Mouse (Mus musculus) hindbrain, embryonic 11.5 days (tissue): ENCODE results near the gene 1500011B03Rik. TPM values are rescaled to one million over a fixed set of nuclear protein-coding genes. Genes with fewer than 3 reads are reported as not detected.
A peak's percentile ranks its signal among the peaks of the same experiment; 100 is the strongest.

Source experiments
- ATAC-seq: fragments of 200-750 bp; cut with Nextera tagmentation; 2 replicates; pipeline ENCODE4 v1.8.0; 2017; ENCODE audit warnings: mild to moderate bottlenecking, moderate TSS enrichment, moderate library complexity; ENCODE audit not compliant: low FRiP score
- DNase-seq: peaks from one replicate; pipeline ENCODE4 v3.0.0-alpha.2; 2015; ENCODE audit warnings: low spot score
- H3K27ac ChIP-seq: fragments of 300-500 bp; sonication (generic); 2 replicates; pipeline ENCODE4 v1.5.1; 2014; ENCODE audit warnings: mild to moderate bottlenecking, low read depth, low read length
- H3K27me3 ChIP-seq: fragments of 300-500 bp; sonication (generic); 2 replicates; pipeline ENCODE4 v1.6.1; 2014; ENCODE audit warnings: mild to moderate bottlenecking, low read length, moderate library complexity, mixed read lengths; ENCODE audit not compliant: control insufficient read depth, insufficient read depth
- H3K36me3 ChIP-seq: fragments of 300-500 bp; sonication (generic); 2 replicates; pipeline ENCODE4 v1.6.1; 2014; ENCODE audit warnings: mild to moderate bottlenecking, low read length, moderate library complexity, mixed read lengths; ENCODE audit not compliant: control insufficient read depth, insufficient read depth
- H3K4me1 ChIP-seq: fragments of 300-500 bp; sonication (generic); replicated peaks from 2 replicates; pipeline ENCODE4 v1.6.1; 2014; ENCODE audit warnings: low read length, mixed read lengths; ENCODE audit not compliant: control insufficient read depth, insufficient read depth
- H3K4me2 ChIP-seq: fragments of 300-500 bp; sonication (generic); replicated peaks from 2 replicates; pipeline ENCODE4 v1.6.1; 2014; ENCODE audit warnings: mild to moderate bottlenecking, low read depth, low read length
- H3K4me3 ChIP-seq: fragments of 300-500 bp; sonication (generic); 2 replicates; pipeline ENCODE4 v1.5.1; 2014; ENCODE audit warnings: low read depth, low read length
- H3K9ac ChIP-seq: fragments of 300-500 bp; sonication (generic); 2 replicates; pipeline ENCODE4 v1.6.1; 2014; ENCODE audit warnings: low read depth, low read length
- H3K9me3 ChIP-seq: fragments of 300-500 bp; sonication (generic); 2 replicates; pipeline ENCODE4 v1.6.1; 2016; ENCODE audit warnings: low read length; ENCODE audit not compliant: control insufficient read depth
- WGBS: fragments of 180-500 bp; shearing (Covaris S2); extraction: QIAGEN DNeasy Blood & Tissue Kit; methylation state at CpG from one replicate; pipeline ENCODE4 v1.1.7; 2014; 5-methylcytosine and 5-hydroxymethylcytosine counted together
- polyA plus RNA-seq: library from polyadenylated mRNA; unstranded; fragments of >200 nt; fragmentation: Nextera tagmentation; extraction: Ambion mirVana; gene quantifications from 2 replicates; pipeline ENCODE4 v1.2.1, GENCODE M21; 2014

The 1500011B03Rik gene
- polyA plus RNA-seq, 1 experiment from 2014 or later, result 167 TPM

GRCm38 (mm10) chr5:114806636-114807035 lies 16.6 kb downstream of the 1500011B03Rik start:
- Histone ChIP-seq H3K4me3 (no peak overlapping the region), H3K4me1 (no peaks in the 10 kb centered on the region), H3K27ac (no peak overlapping the region), H3K9me3 (no peaks in the 10 kb centered on the region), H3K4me2 (no peak overlapping the region), H3K9ac (no peak overlapping the region), H3K36me3 (peaks cover 11% of the 10 kb centered on the region; the same call in 1 of the 2 replicates), H3K27me3 (no peaks in the 10 kb centered on the region)
- DNase-seq (no peak), ATAC-seq (no peak)
- WGBS, result 87% methylated on average over 8 of the region's 8 CpGs

GRCm38 (mm10) chr5:114805436-114806350 lies 17.6 kb downstream of the 1500011B03Rik start:
- H3K36me3 ChIP-seq, result peaks cover 11% of the 10 kb centered on the region; the same call in 1 of the 2 replicates

DNA sequence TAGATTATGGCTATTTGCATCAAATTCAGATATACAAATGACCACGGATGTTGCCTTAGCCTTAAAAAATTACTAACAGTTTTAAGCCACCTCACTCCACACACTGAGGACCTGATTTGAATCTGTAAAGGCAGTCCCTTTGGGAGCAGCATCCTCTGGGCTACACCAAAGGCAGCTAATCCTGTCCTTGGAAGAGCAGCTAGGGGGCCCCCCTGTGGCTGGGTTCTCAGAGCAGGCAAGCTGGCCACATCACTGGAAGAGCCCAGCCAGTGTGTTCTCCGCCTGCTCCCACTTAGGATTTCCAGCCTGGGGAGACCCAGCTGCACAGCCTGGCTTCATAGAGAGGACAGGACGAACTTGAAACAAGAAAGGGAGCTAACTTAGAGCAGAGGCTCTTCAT lies 18.3 kb downstream of the 1500011B03Rik start:
- peaks cover 11% of the 10 kb centered on the region; the same call in 1 of the 2 replicates for H3K36me3 ChIP-seq
- H3K9me3 ChIP-seq, result no peaks in the 10 kb centered on the region
- H3K9ac ChIP-seq, result no peak overlapping the region
- whole genome bisulfite sequencing, result 35% methylated on average over 3 of the region's 3 CpGs
- H3K4me1 ChIP-seq, result no peaks in the 10 kb centered on the region
- H3K27ac ChIP-seq, result peak overlapping the region; percentile 7; the same call in 1 of the 2 replicates
- no peak for ATAC-seq
- no peak overlapping the region for H3K4me2 ChIP-seq
- no peaks in the 10 kb centered on the region for H3K27me3 ChIP-seq
- DNase-seq, result peak; percentile 54
- no peak overlapping the region for H3K4me3 ChIP-seq

More at GRCm38 (mm10) chr5:114805436-114806350, 17.6 kb downstream of the 1500011B03Rik start:
- DNase-seq (no peak), ATAC-seq (no peak)
- Histone ChIP-seq H3K9me3 (no peaks in the 10 kb centered on the region), H3K27me3 (no peaks in the 10 kb centered on the region), H3K9ac (no peak overlapping the region), H3K4me1 (no peaks in the 10 kb centered on the region), H3K4me2 (no peak overlapping the region), H3K27ac (no peak overlapping the region), H3K4me3 (no peak overlapping the region)
- 83% methylated on average over 15 of the region's 15 CpGs for WGBS

GRCm38 (mm10) chr5:114804335-114804734 lies 18.9 kb downstream of the 1500011B03Rik start:
- 80% methylated on average over 13 of the region's 13 CpGs for WGBS

DNA sequence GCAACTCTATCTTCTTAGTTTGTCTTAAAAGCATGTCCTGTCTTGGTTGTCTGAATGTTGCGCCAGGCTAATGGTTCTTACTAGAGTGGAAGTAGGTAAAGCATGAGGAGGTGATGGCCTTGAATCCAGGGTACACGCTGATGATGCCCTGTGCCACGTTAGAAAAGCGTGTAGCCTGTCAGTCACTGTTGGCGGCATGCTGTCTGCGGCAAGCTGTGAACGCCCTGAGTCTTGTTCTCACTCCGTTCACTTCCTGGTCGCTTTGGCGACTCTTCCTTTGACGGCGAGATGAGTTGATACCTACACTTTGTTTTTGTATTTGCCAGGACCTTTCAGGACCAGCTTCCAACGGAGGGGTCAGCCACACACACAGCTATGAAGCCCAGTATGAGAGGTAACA lies 20.0 kb downstream of the 1500011B03Rik start:
- Histone ChIP-seq H3K9ac (no peak overlapping the region), H3K4me1 (no peaks in the 10 kb centered on the region), H3K4me3 (no peak overlapping the region), H3K27me3 (no peaks in the 10 kb centered on the region), H3K36me3 (peaks cover 10% of the 10 kb centered on the region; the same call in 1 of the 2 replicates), H3K9me3 (no peaks in the 10 kb centered on the region), H3K4me2 (no peak overlapping the region), H3K27ac (no peak overlapping the region)
- ATAC-seq (no peak), DNase-seq (no peak)
- 94% methylated on average over 13 of the region's 13 CpGs for WGBS

More at GRCm38 (mm10) chr5:114804335-114804734, 18.9 kb downstream of the 1500011B03Rik start:
- ATAC-seq (no peak), DNase-seq (no peak)
- Histone ChIP-seq H3K9me3 (no peaks in the 10 kb centered on the region), H3K27me3 (no peaks in the 10 kb centered on the region), H3K4me1 (no peaks in the 10 kb centered on the region), H3K9ac (no peak overlapping the region), H3K36me3 (peaks cover 11% of the 10 kb centered on the region; the same call in 1 of the 2 replicates), H3K4me2 (no peak overlapping the region), H3K27ac (no peak overlapping the region), H3K4me3 (no peak overlapping the region)

GRCm38 (mm10) chr5:114801841-114802240 lies 21.4 kb downstream of the 1500011B03Rik start:
- Histone ChIP-seq H3K4me3 (no peak overlapping the region), H3K36me3 (peaks cover 9% of the 10 kb centered on the region; the same call in 1 of the 2 replicates), H3K27me3 (no peaks in the 10 kb centered on the region), H3K9me3 (no peaks in the 10 kb centered on the region), H3K9ac (no peak overlapping the region), H3K4me2 (no peak overlapping the region), H3K4me1 (no peaks in the 10 kb centered on the region), H3K27ac (no peak overlapping the region)
- no peak for ATAC-seq
- WGBS, result 88% methylated on average over 6 of the region's 6 CpGs
- no peak for DNase-seq

GRCm38 (mm10) chr5:114801049-114801448 lies 22.2 kb downstream of the 1500011B03Rik start:
- Histone ChIP-seq H3K27me3 (no peaks in the 10 kb centered on the region), H3K27ac (no peak overlapping the region), H3K9ac (no peak overlapping the region), H3K4me2 (no peak overlapping the region), H3K4me3 (no peak overlapping the region), H3K36me3 (peaks cover 9% of the 10 kb centered on the region; the same call in 1 of the 2 replicates), H3K4me1 (no peaks in the 10 kb centered on the region), H3K9me3 (no peaks in the 10 kb centered on the region)
- 22% methylated on average over 8 of the region's 8 CpGs for WGBS
- no peak for ATAC-seq
- peak; percentile 32 for DNase-seq

GRCm38 (mm10) chr5:114799848-114800247 lies 23.4 kb downstream of the 1500011B03Rik start:
- no peak overlapping the region for H3K27ac ChIP-seq
- 94% methylated on average over 11 of the region's 11 CpGs for WGBS
- no peak overlapping the region for H3K4me3 ChIP-seq
- no peak overlapping the region for H3K9ac ChIP-seq
- H3K9me3 ChIP-seq, result no peaks in the 10 kb centered on the region
- ATAC-seq, result no peak
- H3K4me1 ChIP-seq, result 0 out of 2 replicates have a peak, but pooled peaks cover 4% of the 10 kb centered on the region
- no peak for DNase-seq
- H3K4me2 ChIP-seq, result no peak overlapping the region
- H3K27me3 ChIP-seq, result no peaks in the 10 kb centered on the region
- H3K36me3 ChIP-seq, result peaks cover 9% of the 10 kb centered on the region; the same call in 1 of the 2 replicates
